Mouse (Mus musculus): ENCODE results near the gene 4930404N11Rik.

Gene 4930404N11Rik

DNA sequence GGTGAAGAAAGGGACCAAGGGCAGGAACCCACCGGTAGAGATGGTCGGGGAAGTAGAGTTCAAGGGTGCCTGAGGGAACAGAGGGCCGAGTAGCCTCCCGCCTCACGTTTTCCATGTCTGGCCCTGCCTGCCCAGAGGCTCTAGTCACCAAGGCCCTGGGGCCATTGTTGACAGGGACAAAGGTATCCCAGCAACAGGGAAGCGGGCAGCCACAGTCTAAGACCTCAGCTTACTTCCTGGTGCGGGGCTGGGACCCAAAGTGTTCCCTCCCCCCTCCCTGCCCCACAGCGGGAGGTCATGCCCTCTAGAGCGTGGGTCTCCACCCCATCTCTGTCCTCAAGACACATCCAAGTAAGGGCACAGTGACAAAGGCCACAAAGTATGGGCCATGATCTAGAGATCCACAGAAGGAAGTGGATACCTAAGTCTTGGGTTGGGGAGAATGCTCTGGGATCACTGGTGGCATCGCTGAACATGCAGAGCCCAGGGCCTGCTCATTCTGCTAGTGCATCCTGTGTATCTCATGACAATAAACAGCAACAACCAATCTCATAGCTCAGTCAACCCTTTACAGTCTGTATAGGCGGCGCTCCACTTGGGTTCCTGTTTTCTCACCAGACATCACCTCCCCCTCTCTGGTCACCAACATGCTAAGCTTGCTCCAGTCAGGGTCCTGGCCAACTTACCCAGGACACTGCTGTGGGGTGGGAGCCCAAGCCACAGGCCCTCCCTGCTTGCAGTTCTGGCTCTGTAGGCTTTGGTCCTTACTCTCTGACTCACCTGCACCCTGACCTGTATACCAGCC, at the start of gene 4930404N11Rik:
4930404N11Rik (minus strand) TSS at position 145 of the 805 bp plus-strand sequence.
- DNase-seq: no peak

DNA sequence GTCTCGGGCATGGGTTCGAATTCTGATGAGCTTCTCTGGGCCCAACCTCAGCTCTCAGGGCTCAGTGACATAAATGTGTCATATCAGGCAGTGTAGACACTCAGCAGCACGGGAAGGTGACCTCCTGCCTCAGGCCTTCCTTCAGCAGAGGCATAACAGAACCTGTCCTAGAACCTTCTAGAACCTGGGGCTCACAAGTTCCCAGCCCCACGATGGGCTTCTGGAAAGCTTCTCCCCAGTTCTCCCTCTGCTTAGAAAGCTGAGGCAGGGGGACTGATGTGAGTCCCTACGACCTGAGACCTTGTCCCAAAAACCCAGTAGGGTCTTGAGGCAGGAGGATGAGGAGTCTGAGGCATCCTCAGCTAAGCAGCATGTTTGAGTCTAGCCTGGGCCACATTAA, 49.5 kb upstream of the 4930404N11Rik start:
- no peak for DNase-seq

DNA sequence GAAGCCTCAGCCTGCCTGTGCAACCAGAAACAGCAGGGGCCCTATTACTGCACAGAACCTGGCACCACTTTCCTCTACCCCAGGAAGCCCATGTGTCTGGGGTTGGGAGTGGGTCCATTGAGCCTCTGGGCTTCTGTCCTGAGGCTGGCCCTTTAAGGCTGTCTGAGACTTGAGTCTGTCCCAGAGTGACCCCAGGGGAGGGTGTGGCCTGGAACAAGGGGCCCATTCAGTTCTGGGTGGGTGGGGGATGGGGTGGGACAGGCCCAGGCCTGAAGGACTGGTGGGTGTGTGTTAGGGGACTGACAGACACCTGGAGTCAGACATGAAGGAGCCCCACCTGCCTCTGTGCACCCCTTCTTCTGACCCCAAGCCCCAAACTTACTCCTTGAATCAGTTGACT, 49.1 kb upstream of the 4930404N11Rik start:
- DNase-seq: peak in 1 of 2 experiments; percentile 74

DNA sequence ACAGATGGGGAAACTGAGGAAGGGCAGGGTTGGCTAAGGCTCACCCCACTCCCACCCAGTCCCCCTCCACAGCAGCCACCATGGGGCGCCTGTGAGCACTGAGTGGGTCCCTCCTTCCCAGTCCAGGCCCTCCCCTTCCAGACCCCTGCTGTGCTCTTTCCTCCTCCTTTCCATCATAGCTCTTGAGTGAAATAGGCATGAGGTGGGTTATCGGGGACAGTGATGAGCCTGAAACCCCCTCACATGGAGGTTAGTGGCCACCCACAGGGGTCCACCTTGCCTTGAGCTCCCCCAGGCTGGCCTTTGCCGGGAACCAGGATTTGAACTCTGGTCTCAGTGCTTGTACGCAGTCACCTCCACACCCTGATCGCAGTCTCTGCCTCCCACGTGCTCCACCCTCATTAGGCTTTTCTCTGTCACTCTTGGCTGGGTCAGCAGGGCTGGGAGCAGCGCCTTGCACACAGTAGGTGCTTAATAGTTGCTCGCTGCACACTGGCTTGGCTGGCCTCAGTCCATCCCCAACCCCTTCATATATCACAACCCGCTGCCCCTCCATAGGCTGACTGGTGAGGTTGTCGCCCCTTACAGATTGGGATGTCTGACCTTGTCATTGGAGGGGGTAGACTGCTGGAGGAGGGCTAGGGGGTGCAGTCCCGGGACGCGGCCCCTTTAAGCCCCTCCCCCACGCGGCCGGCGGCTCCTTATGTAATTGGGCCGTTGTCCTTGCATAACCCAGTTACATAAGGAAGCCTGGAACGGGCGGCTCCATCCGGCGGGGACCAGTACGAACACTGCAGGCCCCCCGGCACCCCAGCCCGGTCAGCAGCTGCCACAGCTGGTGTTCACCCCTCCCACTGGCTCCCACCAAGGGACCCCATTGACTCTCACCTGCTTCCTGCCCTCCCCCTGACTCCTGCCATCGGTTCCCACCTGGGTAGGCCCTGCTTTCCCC, 48.0 kb upstream of the 4930404N11Rik start:
- DNase-seq: peak; percentile 90 to 93

DNA sequence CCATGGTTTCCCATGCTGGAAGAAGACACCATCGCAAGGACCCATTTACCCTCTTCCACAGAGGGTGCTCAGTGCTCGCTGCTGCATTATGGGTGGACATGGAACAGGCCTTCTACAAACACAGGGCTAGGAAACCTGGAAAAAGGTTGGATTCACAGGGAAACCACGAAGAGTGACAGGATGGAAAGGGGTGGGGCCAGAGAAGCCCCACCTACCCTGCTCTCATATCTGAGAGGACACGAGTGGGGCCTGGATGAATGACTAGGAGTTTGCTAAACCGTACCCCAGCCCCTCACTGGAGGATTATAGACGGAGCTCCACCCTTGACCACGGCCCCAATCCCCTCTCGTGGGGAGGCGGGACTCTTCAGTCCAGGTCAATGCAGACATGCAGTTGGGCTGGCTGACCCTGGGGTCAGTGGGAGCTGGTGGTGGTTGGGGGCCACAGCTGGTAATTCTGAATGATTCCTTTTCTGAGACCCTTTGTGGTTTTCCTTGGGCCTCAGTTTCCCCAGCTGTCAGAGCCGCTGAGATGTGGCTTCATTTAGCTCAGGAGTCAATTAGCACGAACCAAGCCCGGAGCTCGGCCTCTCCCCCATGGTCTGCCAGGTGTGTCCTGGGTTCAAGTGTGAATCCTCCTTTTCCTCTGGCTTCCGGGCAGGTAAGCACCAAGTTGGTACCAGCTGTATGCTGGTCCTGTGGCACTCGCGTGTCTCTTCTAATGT, 47.1 kb upstream of the 4930404N11Rik start:
- DNase-seq: peak in 1 of 2 experiments; percentile 31

DNA sequence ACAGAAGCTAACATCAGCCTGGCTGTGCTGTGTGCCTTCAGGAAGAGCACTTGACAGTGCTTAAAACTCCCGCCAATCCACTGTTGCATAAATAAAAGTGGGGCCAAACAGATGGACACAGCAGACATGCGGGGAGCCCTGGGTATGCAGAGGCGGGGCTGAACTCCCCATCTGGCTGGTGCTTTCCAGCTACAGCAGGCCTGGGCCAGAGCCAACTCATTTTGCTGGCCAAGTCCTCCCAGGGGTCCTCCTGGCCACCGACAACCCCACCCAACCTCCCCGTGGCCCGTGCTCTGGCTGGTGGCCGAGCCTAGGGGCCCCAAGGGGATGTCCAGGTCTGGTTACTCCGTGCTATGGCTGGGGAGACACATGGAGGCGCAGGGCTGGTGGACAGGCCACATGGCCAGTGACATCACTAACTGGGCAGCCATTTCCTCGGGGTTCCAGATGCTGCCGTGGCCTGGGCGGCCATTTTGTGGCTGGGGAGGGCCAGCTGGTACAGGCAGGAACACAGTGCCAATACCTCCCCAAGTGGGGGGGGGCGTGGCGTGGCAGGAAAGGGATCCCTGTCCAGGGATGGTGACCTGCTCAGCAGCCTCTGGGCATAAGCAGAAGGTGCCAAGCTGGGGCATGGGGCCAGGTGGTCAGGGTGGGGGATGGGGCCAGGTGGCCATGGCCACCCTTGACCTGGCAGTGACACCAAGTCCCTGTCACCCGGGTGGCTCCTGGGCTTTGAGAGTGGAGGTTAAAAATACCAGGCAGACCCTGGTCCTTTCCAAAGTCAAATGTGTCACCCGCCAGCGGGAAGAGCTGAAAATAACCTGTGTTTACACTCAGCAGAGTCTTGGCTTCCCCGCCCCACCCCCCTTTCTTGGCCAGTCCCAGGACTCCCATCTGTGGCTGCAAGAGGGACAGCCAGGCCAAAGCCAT, 46.1 kb upstream of the 4930404N11Rik start:
- DNase-seq: peak; percentile 77 to 86

DNA sequence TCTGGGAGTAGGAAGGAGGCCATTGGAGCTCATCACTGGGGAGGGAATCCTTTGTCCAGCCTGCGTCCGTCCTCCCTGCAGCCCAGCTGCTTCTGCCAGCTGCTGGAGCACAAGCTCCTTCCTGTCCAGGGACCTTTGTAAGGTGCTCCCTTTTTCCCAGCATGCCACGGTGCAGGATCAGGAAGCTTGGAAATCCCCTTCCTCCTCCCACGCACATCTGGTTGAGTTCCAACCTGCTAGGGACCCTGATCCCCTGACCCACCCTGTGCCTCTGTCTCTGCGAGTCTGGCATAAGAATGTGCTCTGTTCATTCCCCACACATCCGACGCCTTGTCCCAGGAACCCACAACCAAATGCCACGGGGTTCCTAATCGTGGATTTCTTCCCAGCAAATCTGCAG, 45.4 kb upstream of the 4930404N11Rik start:
- DNase-seq: peak; percentile 57 to 70

DNA sequence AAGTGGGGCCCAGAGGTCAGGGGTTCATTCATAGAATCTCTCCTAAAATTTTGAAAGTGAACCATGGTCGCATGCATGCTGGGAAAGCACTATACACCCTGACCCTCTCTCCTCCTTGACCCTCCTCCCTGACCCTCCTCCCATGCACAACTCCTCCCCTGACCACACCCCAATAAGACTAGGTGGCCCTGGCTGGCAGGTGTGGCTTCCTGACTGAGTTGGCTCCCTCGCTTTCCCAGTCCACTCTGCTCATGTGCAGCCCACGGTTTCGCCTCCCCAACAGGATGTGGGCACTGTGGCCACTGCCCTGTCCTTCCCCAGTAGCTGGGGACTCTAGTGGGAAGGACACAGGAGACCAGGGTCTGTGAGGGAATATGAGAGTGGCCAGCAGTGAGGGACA, 44.7 kb upstream of the 4930404N11Rik start:
- peak in 1 of 2 experiments; percentile 33 for DNase-seq

DNA sequence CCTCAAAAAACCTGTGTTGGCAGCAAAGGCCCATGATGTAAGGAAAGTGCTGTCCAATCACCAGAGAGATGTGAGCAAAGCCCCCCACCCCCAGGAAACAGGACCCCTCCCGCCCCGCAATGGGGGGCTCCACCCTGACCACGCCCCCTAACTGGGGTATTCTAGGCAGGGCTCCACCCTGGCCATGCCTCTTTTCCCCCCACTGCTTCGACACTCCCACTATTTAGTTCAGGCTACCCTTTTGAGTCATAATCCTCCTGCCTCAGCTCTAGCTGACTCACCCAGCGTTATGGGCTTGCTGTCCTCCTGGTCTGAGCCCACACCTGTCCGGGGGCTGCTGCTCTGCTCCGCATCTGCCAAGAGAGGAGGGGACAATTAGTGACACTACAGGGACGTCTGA, 43.7 kb upstream of the 4930404N11Rik start:
- DNase-seq: no peak

DNA sequence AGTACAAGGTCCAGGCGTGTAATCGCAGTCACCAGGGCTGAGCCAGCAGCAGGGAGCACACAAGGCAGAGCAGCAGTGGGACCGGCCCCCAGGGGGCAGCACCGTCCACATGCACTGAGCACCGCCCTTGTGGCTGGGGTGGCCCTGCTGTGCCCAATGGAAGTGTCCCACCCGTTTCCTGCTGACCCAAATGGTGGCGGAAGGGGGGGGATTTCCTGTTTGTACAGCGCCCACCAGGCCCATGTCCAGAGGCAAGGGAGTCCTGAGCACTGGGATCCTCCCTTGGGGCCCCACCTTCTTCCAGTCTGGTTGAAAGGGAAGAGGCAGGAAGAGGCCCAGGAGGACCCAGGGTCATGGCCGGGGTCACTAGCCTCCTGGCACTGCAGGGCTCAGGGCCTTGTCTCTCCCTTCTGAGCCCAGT, 43.3 kb upstream of the 4930404N11Rik start:
- peak; percentile 89 to 94 for DNase-seq

DNA sequence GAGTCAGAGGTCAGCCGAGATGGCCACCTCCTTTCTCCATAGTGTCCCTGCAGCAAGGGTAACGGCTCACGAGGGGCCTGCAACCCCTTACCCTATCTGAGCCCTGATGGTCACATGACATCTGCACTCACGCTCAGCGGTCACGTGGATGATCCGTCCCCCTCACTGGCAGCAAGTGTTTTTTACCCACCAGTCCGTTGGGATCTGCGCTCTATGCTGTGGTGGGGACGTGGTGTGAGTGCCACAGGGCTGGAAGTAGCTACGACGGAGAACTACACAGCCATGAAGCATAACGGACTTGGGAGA, 42.8 kb upstream of the 4930404N11Rik start:
- peak in 1 of 2 experiments; percentile 15 for DNase-seq

DNA sequence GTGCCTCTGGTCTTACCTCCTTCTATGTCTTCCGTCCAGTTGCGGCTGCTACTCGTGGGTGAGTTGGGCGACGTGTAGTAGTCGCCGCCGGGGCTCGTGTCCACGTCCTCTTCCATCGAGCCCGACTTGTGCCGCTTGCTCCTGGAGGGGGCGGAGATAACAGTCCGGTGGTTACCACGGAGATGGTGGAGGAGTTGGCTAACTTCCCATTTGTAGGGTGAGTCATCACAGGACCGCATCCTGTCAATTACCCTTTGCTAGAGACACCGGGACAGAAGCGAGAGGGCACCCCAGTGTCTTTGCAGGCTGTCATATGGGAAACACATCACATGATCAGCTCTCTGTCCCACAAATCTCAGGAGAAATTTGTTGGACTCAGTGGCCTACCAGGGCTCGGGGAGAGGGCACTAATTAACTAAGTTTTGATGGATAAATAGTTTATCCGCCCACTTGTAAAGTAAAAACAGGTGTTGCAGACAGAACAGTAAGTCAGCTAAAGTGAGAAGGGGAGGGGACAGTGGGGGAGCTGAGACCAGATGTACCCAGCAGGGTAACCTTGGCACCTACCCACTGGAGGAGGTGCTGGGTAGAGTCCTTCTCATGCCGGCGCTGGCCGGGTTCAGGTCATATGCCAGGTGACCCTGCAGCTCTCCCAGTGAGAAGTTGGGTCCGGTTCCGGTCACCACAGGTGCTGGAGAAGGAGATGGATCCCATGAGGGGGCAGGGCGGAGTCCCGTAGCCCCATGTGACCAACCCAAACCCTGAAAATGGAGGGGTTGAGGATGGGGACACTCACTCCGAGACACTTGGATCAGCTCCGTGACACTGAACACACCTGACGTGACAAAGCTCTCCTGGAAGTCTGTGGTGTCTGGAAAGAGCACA, 42.2 kb upstream of the 4930404N11Rik start:
- peak; percentile 69 to 81 for DNase-seq

DNA sequence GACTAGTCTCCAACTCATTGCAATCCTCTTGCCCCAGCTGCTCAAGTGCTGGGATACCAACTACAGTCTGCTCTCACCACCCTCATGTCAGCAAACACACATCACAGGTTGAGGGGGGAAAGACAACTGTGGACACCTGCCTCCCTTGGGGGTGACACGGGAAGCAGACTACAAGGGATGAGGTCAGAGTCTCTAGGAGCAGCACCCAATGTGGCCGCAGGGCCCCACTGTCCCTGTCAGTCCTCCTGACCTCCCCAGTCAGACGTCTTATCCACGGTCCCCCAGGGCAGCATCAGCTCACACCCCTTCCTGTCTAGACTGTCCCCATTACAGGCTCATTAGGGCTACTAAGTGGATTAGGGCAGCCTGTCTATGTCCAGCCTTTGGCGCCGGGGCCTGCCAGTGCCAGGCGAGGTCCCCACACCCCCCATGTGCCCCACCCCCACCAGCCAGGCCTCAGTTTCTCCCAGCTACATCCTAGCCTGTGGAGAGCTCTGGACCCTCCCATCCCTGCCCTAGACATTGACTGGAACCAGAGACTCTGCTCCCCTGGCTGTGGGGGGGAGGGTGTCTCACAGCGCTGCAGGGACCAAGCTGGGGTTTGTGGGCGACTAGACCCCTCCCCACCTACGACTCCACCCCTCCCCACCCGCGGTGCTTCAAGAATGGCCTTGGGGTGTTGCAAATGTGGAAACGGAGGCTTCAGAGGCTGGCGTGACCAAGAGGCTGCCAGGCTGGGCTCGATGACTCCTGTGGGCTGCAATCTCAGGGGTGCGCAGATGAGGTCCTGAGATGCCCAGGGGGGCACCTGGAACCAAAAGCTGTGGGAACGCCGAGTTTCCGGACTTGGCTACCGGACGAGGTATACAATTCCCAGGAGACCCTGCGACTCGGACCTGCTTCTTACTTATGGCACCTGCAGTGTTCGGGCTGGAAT, 41.2 kb upstream of the 4930404N11Rik start:
- DNase-seq: peak in 1 of 2 experiments; percentile 10

DNA sequence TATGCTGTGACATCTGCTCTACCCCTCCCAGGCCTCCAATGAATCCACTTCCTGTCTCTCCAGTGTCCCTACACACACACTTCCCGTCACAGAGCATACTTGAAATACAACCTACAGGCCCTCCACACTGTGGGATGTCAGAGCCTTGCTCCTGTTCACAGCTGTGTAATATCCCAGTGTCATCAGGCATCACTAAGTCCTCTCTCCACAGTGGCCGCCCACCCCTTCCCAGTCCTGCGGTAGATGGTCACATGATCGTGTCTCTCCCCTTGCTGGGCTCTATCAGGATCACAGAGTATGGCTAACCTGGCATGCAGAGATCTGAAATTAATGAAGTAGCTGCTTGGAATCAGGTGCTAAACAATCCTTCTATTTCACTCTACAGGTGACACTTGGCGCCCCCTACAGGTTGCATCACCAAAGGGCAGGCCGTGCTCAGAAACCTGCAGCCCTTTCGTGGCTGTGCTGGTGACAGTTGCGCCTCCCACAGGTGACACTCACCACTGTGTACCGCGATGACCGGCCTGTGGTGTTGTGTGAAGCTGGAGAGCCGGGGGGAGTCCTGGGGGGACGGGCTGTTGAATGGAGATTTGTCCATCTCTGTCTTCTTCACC, 40.1 kb upstream of the 4930404N11Rik start:
- peak; percentile 77 to 82 for DNase-seq

DNA sequence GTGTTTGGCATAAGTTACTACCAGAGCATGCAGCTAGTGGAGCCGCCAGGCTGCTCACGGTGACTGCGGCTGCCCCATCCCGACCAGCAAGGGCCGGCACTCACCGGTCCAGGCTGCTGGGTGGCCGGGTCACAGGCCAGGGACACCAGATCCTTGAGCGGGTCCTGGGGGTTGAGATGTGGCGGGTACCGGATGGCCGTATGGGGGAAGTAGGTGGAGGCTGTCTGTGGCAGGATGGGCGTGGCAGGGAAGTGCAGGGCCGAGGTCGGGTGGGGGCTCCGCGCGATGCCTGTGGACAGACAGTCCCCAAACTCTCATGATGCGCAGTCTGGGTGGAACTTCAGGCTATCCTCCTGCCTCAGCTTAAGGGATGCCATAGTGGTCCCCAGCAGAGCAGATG, 39.1 kb upstream of the 4930404N11Rik start:
- DNase-seq: peak in 1 of 2 experiments; percentile 62

DNA sequence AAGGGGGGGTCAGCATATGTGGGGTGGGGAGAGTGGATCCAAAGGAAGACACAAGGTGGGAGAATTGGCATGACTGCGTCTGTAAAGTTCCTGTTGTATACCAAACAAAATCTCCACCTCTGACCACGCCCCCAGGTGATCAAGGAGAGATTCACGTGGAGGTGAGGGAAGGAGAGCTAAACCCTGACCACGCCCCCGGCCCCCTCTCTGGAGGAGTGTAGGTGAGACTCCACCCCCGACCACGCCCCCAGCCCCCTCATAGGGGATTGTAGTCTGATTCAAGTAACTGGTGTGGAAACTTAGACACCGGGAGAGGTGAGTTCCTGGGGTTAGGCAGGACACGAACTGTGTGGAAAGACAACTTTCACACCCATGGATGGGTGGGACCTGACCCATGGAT, 38.5 kb upstream of the 4930404N11Rik start:
- DNase-seq: peak in 1 of 2 experiments; percentile 43

DNA sequence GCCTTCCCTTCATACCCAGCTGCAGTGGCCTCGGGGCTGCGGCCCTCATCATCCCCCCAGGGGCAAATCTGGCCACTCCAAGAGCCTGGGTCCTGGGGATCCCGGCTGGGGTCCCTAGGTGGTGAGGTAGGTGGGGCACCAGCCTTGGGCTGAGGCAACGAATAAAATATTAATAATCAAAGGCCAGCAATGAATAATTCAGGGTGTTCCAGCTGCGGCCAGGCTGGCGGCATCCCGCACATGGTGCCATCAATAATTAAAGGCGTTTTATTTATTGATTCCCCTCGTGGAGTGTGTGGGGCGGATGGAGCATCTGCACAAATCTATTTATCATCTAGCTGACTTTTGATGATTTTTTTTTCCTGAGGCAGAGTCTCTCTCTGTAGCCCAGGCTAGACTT, 37.9 kb upstream of the 4930404N11Rik start:
- DNase-seq: no peak

DNA sequence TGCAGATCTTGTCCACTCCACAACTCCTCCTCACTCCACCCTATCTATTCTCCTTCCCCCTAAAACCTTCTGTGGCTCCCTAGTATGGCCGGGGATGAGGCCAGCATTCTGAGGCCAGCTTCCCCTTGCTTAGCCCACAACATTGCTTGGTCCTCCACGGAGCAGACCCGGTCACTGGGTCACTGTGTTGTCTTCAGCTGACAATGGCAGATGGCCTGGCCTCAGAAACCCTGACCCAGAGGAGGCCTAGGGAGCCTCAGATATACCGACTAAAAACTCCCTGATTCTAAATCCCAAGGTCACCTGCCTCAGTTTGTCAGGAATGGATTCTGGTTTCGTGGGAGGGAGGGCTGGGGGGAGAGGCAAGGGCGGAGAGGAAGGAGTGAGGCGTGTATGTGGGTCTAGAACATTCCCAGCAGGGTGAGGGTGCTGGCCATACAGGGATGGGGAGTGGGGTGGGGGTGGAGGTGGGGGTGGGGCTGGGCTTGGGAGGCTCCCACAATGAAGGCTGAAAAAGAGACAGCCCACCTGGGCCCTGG, 36.7 kb upstream of the 4930404N11Rik start:
- no peak for DNase-seq
